Mouse (Mus musculus) brain, adult 2 months (tissue): ENCODE measurements around the gene Cyp26a1.

Experiments
- DNase-seq: peaks from one replicate; pipeline ENCODE4 v3.0.0; 2011; ENCODE audit warnings: low read depth, low spot score

The Cyp26a1 gene

DNA sequence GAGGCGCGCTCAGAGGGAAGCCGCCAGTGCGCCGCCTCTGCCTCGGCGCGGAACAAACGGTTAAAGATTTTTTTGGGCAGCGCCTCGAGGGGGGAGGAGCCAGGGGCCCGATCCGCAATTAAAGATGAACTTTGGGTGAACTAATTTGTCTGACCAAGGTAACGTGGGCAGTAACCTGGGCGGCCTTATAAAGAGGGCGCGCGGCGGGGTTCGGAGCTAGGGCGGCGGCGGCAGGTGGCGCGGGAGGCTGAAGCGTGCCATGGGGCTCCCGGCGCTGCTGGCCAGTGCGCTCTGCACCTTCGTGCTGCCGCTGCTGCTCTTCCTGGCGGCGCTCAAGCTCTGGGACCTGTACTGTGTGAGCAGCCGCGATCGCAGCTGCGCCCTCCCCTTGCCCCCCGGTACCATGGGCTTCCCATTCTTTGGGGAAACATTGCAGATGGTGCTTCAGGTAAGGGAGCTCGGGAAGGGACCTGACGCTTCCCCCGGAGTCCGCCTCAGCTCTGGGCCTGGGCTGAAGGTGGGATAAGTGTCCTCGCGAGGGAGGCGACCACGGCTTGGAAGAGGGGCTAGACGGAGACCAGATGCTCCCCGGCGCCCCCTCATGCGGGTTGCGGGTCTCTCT lies at the start of gene Cyp26a1:
Gene Cyp26a1, plus strand, starts transcription at position 148 of the 622 bp plus-strand sequence.
- no peak for DNase-seq

DNA sequence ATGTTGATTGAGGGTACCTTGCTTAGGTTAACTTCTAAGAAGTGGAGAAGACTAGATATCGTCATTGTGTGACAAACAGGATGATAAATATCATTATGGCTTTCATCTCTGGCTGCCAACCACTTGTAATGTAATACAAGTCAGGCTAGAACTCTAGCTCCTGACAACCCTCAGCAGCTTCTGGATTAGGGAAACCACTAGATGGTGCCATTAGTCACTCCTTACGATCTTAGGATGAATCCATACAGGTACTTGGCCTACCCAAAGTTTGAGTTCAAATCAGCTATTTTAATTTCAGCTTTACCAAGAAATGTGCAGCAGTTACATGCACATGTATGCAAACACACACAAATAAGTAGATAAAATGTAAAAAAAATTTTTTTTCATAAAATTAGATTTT lies 49.6 kb upstream of the Cyp26a1 start:
- DNase-seq = peak; percentile 59

DNA sequence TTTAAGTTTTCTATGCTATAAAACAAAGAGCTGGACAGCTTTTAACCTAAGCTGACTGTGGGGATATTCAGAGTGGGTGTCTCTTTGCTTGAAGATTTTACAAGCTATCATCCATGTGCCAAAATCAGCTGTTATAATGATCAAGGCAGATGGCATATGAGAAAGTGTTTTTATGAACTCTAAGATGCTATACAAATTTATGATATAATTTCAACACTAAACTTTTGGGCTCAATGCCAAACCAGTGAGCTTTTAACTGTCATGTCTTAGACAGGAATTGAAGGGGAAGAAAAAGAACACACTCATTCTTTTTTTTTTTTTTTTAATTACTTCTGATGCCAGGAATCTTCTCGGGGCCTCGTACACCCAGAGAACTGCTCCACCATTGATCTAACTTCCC lies 47.1 kb upstream of the Cyp26a1 start:
- peak; percentile 49 for DNase-seq

DNA sequence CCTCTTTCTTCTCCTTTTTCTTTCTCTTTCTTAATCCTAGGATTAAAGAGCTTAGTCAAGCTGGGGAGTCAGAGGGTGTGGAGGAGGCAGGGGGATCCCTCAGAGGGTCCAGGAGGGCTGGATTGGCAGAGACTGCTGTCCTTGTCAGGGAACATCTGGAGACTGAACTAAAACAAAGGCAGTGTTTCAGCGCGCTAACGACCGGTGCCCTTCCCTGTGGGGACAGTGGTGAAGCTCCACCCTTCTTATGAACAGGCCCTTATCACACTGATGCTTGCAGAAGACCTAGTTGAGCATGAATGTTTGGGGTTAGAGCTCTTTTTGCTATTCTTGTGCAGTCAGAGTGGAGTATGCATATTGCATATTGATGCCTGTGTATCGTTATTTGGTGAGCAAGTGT lies 43.6 kb upstream of the Cyp26a1 start:
- no peak for DNase-seq

DNA sequence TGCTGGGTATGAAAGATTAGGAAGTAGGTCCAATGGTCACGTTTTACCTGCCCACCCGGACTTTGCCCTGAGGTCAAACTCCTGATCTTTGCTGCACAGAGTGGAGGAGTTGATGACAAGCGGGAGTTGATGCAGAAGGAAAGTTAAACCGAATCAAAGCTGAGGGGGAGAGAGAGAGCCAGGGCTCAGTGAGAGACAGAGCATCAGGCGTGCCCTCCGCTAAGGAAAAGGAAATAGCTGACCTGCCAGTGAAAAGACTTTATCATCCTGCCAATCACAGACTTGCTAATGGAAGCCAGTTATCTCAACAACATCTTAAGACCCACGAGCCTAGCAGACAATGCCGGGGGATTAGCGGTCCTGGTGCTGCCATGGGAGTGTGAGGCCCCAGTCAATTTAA lies 41.2 kb upstream of the Cyp26a1 start:
- no peak for DNase-seq

DNA sequence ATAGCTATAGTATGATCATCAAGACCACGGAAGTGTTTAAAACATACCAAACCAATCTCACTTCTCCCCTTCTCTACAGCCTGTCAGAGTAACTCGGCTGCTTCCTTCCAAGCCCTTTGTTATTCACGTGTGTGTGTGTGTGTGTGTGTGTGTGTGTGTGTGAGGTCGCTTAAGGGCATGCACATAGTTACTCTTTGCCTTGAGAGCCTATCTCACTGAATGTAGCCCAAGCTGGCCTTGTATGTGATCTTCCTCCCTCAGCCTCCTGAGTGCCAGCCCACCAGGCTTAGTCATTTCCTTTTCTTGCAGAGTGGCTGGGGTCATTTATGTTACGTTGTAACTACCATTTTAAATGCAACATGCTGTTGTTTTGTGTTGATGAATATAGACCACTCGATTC lies 32.3 kb upstream of the Cyp26a1 start:
- DNase-seq = no peak

DNA sequence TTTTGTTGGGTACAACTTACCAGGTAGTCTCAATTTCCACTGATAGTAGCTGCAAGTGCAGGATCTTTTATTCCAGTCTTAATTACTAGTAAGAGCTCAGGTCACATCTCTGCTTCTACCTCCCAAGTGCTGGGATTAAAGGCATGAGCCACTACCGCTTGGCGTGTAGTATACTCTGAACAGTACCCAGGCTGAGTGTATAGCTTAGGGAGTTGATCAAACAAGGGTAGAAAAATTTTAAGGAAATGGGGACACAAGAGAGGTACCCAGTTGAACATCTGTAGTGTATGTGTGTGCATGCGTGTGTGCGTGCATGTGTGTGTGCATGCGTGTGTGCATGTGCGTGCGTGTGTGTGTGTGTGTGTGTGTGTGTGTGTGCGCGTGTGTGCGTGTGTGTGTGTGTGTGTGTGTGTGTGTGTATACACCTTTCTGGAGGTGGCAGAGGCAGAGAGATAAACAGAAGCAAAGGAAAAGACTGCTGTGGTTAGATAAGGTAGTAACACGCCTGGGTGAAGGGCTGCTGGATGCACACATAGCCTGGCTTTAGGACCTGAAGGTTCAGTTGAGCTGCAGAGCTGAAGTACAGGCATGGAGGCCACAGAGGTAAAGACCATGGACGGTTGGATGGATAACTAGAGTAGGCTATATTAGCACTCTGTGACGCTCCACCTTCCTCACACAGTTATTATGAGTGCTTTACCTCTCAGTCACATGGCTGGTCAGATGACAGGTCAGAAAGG lies 29.6 kb upstream of the Cyp26a1 start:
- DNase-seq = no peak

DNA sequence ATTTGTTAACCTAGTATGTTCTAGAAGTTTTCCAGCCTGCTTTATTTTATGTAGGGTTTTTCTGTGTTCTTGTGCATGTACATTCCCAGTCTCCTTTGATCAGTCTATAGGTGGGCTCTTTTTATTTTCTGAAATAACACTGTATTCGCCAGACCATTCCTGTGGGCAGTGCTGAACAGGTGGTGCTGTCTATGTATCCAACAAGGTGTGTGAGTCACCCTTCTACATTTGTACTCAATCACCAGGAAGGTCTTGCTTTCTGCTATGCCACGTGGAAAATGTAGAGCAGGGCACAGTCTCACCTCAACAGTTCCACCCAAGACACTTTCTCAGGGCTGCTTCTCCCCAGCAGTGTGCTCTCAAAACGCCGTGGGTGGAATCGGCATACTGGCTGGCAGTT lies 28.9 kb upstream of the Cyp26a1 start:
- no peak for DNase-seq

DNA sequence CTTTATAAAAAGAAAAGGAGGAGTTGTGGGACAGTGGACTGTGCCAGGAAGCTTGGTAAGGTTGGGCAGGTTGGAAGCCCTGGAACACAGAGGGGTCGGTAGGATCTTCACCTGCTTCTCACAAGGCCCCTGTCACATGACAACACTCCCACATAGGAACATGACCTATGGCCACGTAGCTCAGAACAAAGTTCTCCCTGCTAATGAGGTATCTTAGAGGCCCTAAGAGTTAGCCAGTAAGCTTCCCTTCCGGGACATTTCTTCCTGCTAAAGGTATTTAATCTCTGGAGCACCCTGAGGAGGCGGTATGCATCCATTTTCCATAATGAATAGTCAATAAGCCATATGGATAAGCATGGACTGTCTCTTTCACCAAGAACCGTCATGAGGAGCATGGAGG lies 28.1 kb upstream of the Cyp26a1 start:
- no peak for DNase-seq

DNA sequence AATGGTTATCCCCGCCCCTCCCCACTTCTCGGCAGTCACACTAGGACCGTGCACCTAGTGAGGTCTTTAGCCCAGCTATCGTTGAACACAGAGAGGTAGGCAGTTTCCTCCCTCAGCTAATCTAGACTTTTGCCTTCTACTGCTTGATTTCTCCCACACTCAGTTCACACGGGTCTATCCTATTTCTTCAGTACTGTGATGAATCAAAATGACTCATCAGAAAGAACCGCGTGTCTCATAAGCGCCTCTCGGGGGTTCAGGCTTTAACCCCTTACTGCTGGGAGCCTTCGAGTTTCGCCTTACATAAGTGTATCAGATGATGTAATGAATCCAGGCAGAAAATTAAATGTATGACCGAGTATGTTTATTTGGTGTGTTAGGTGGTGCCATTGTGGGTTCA lies 24.2 kb upstream of the Cyp26a1 start:
- DNase-seq = peak; percentile 60

DNA sequence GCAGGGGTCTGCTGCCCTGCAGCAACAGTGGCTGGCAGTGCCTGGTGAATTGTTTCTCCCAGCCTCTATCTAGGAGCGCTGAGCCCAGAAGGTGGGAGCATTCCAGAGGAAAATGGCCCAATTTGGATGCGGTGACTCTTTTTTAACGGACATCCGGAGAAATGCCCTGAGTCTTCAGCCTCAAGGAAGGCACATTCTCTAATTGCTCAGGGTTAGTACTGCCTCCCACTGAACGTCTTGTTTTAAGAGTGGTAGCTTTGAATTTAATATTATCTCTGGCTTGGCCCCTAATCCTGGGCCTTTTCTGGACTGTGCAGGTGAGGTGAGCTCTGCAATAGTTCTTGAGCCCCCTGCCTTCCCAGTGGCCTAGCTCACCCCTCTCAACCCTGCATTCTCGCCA lies 12.3 kb upstream of the Cyp26a1 start, which contains the start of gene Cyp26c1:
Gene Cyp26c1, plus strand, starts transcription at position 301 of the 400 bp plus-strand sequence.
- DNase-seq = no peak

DNA sequence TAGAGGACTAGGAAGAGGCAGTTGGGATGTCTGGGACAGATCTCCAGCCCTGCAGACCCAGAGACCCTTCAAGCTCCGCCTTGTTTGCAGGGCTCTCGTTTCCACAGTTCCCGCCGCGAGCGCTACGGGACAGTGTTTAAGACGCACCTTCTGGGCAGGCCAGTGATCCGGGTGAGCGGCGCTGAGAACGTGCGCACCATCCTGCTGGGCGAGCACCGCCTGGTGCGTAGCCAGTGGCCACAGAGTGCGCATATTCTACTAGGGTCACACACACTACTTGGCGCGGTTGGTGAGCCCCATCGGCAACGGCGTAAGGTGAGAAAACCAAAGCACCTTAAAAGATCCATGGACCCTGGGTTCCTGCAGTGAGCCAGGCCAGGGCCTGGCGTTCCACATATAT lies 11.3 kb upstream of the Cyp26a1 start:
- DNase-seq = no peak

DNA sequence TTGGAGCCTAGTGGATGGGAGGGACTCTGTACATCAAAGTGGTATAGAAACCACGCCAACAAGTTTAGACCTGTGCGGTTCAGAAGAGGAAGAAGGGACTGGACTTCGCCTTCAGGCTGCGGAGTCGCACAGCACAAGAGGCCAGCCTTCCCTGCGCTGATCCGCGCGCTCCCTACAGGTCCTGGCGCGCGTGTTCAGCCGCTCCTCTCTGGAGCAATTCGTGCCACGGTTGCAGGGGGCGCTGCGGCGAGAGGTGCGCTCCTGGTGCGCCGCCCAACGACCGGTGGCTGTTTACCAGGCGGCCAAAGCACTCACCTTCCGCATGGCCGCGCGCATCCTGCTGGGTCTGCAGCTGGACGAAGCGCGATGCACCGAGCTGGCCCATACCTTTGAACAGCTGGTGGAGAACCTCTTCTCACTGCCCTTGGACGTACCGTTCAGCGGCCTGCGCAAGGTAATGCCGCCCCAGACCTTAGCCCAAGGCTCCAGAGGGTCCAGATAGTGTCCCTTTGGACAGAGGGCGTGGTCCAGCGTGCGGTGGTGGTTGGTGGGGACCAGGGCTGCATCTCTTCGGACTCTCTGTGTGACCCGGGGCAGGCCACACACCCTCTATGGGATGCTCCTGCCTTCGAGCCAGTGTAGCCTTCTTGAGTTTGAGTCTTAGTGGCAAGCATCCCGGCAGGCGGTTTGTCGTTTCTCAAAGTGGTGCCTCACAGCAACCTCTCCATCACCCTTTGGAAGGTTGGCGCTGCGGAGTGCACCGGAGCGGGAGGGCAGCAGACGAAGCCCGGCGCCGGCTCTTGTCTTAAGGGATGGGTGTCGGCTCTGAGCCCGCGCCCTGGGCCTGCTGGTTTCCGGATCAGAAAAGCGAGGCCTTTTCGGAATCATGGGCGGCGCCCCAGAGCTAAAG lies 10.4 kb upstream of the Cyp26a1 start:
- no peak for DNase-seq

DNA sequence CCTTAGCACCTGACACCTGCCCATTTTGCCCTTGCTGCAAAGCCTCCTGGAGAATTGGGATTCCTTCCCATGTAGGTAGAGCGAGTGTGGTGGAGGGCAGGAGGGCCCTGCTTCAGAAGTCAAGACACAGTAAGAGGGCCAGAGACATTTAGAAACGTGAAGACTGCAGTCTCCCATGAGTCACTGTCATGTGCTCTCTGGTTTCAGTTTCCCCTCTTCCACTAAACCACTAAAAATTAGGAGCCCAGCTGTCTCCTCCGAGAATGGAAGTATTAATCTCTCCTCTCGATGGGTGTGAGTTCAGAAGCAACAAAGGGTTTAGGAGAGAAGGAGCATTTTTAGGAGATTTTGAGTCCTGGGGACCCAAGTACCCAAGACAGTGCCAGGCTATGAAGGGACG lies 8.1 kb upstream of the Cyp26a1 start:
- no peak for DNase-seq

DNA sequence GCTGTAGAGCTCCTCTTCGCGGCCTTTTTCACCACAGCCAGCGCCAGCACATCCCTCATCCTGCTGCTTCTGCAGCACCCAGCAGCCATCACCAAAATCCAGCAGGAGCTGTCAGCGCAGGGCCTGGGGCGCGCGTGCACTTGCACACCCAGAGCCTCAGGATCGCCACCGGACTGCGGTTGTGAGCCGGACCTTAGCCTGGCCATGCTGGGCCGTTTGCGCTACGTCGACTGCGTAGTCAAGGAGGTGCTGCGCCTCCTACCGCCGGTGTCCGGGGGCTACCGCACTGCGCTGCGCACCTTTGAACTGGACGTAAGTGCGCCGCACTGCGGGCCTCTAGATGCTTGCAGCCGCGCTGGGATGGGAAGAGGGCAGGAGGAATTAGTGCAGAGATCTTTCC lies 6.9 kb upstream of the Cyp26a1 start:
- peak; percentile 29 for DNase-seq

DNA sequence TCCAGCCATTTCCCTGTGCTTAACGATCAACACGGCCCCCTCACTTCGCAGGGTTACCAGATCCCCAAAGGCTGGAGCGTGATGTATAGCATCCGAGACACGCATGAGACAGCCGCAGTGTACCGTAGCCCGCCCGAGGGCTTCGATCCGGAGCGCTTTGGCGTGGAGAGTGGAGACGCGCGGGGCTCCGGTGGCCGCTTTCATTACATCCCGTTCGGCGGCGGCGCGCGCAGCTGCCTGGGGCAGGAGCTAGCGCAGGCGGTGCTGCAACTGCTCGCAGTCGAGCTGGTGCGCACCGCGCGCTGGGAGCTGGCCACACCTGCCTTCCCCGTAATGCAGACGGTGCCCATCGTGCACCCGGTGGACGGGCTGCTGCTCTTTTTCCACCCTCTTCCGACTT lies 4.7 kb upstream of the Cyp26a1 start:
- peak; percentile 49 for DNase-seq

DNA sequence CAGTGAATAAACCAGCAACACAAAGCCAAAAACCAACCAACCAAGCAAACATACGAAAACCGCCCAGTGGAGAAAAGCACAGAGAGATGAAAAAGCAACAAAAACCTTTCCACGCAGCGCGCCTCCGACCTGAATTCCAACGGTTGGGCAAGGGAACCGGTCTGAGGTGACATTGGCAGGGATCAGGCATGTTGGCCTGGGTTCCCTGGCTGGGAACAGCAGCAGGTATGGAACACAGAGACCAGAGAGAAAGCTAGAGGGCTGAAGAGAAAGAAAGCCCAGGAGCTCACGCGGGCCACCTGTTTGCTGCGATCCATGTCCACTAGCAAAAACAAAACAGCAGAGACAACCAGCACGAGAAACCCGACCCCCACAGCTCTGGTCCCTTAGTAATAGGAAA lies 2.5 kb upstream of the Cyp26a1 start:
- no peak for DNase-seq

DNA sequence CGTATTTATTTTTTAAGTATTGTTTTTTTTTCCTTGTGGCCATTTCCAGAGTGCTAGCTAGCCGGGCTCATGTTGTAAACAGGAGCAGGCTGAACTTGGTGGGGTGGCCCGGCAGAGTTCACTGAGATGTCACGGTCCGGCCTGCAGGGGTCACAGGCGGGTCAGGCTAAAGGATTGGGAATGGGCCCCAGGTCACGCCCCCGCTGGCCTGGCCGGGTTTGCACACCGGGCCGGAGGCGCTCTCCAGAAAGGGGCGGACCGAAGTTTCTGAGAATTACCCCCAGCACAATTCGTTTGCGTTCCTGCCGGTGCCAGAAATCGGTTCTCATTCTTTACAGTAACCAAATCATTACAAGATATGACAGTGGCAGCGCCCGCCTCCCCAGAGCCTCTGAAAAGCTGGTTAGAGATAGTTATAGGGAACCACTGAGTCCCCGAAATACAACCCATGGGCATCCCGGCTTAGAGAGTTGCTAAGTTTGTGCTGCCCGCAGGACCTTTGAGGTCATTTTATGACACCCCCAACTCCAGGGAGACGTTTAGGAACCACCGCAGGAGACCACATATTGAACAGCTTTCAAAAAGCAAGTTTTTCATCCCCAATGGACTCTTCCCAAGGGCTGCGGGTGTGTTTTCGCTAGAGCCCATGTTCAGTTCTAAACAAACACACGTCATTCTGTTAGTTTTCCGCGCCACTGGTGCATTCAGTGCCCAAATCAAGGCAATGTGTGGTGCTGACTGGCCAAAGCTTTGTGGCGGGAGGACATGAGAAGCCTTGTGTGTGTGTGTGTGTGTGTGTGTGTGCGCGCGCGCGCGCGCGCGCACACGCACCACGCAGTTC lies 1.6 kb upstream of the Cyp26a1 start:
- DNase-seq = no peak

DNA sequence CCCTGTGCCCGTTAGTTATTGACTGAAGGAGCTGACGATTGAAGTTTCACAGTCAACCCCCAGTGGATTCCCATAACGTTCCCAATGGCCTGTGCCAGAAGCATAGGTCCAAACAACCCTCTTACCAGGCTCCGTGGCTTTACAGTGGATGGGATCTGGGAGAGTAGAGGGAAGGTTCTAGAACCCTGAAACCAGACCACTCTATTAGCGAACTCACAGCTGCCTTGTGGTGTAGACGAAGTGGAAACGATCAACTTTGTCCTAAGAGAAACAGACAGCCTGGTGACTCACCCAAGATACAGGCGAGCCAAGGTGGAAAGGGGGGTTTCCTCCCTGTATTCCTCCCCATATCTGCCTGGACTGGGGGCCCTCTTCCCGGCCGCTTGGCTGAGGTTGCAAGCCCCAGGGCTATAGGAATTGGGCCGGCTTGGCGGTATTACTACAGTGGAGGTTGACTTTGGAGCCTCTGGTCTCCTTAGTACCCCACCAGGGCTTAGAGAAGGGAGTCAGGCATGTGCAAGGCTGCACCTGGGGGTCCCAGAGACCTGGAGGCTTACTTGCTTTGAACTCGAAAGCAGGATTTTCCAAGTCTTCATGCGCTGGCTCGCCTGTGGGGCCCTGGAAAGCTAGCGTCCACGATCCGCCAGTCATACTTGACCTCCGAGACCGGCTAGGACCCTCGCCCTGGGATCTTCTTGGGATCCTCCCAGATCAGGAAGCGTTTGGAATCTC lies 829 bp upstream of the Cyp26a1 start:
- DNase-seq = no peak

DNA sequence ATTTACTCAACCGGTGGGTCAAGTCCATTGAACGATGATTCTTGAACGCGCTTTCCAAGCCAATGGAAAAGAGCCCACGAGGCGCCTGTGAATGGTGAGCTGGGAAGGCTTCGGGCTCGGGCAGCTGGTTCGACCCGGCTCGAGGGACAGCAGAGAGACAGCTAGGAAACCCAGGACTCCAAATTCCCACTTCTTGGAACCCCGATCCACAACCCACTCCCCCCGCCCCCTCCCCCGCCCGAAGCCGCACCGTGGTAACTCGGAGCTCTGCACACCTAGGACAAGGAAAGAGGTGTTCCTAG lies 312 bp upstream of the Cyp26a1 start:
- DNase-seq = no peak
